Mouse (Mus musculus) ovary, postnatal 14 days (tissue): ENCODE data around the gene Dusp12.

Experiments
- DNase-seq: peaks from one replicate; pipeline ENCODE4 v3.0.0; 2022; ENCODE audit warnings: low spot score

The Dusp12 gene

GRCm38 (mm10) chr1:170884978-170885561 lies at the start of gene Dusp12, which contains the start of gene Gm26620:
TSS of gene Dusp12 (minus strand) at chr1:170885540.
TSS of gene Gm26620 (plus strand) at chr1:170885065.
- peak; percentile 69 for DNase-seq

- no peak for DNase-seq
These were observed 49.0 kb upstream of the Dusp12 start for GRCm38 (mm10) chr1:170934383-170934782.

GRCm38 (mm10) chr1:170933940-170934339 lies 48.6 kb upstream of the Dusp12 start:
- DNase-seq: no peak

- no peak for DNase-seq
These were observed 48.1 kb upstream of the Dusp12 start for GRCm38 (mm10) chr1:170933386-170933920.

- DNase-seq: no peak
These were observed 46.7 kb upstream of the Dusp12 start for GRCm38 (mm10) chr1:170932043-170932442.

- DNase-seq: no peak
These were observed 43.9 kb upstream of the Dusp12 start for GRCm38 (mm10) chr1:170929245-170929644.

GRCm38 (mm10) chr1:170928467-170928866 lies 43.1 kb upstream of the Dusp12 start:
- no peak for DNase-seq

GRCm38 (mm10) chr1:170927378-170927777 lies 42.0 kb upstream of the Dusp12 start, which contains the start of gene Fcrla:
TSS of gene Fcrla (minus strand) at chr1:170927583.
- no peak for DNase-seq

- no peak for DNase-seq
These were observed 41.6 kb upstream of the Dusp12 start for GRCm38 (mm10) chr1:170926941-170927340.

GRCm38 (mm10) chr1:170924485-170924884 lies 39.1 kb upstream of the Dusp12 start:
- DNase-seq: no peak

GRCm38 (mm10) chr1:170919308-170919707 lies 34.0 kb upstream of the Dusp12 start:
- DNase-seq: no peak

- no peak for DNase-seq
These were observed 30.3 kb upstream of the Dusp12 start for GRCm38 (mm10) chr1:170915657-170916056.

GRCm38 (mm10) chr1:170912891-170913615 lies 27.7 kb upstream of the Dusp12 start, which contains the start of gene Fcrlb:
TSS of gene Fcrlb (minus strand) at chr1:170912941.
- DNase-seq: no peak

GRCm38 (mm10) chr1:170911907-170912660 lies 26.7 kb upstream of the Dusp12 start:
- DNase-seq: no peak

GRCm38 (mm10) chr1:170908341-170908740 lies 23.0 kb upstream of the Dusp12 start:
- no peak for DNase-seq

GRCm38 (mm10) chr1:170907456-170908191 lies 22.3 kb upstream of the Dusp12 start:
- DNase-seq: no peak

- DNase-seq: no peak
These were observed 21.7 kb upstream of the Dusp12 start for GRCm38 (mm10) chr1:170907111-170907455.

- DNase-seq: no peak
These were observed 18.1 kb upstream of the Dusp12 start for GRCm38 (mm10) chr1:170903485-170903884.

- DNase-seq: peak; percentile 89
These were observed 16.3 kb upstream of the Dusp12 start for GRCm38 (mm10) chr1:170901536-170902238.

GRCm38 (mm10) chr1:170900799-170901467 lies 15.6 kb upstream of the Dusp12 start:
- peak; percentile 31 for DNase-seq
